Mouse (Mus musculus) hindbrain, embryonic 16.5 days (tissue): ENCODE measurements around the gene Akap7. TPM values are rescaled to one million over a fixed set of nuclear protein-coding genes. Genes with fewer than 3 reads are reported as not detected.

ENCODE experiments used
- ATAC-seq: fragments of 200-750 bp; cut with Nextera tagmentation; 2 replicates; pipeline ENCODE4 v1.8.0; 2017; ENCODE audit warnings: moderate TSS enrichment, moderate library complexity
- H3K27ac ChIP-seq: fragments of 300-500 bp; sonication (generic); 2 replicates; pipeline ENCODE4 v1.5.1; 2014; ENCODE audit warnings: low read depth, mild to moderate bottlenecking, control low read depth, low read length, moderate library complexity
- H3K27me3 ChIP-seq: fragments of 300-500 bp; sonication (generic); replicated peaks from 2 replicates; pipeline ENCODE4 v1.6.1; 2014; ENCODE audit warnings: low read length; ENCODE audit not compliant: control insufficient read depth, insufficient read depth
- H3K36me3 ChIP-seq: fragments of 300-500 bp; sonication (generic); 2 replicates; pipeline ENCODE4 v1.6.1; 2014; ENCODE audit warnings: mild to moderate bottlenecking, low read length, moderate library complexity, mixed read lengths; ENCODE audit not compliant: control insufficient read depth, insufficient read depth
- H3K4me1 ChIP-seq: fragments of 300-500 bp; sonication (generic); 2 replicates; pipeline ENCODE4 v1.6.1; 2014; ENCODE audit warnings: low read depth, low read length; ENCODE audit not compliant: control insufficient read depth, insufficient read depth
- H3K4me2 ChIP-seq: fragments of 300-500 bp; sonication (generic); 2 replicates; pipeline ENCODE4 v1.6.1; 2014; ENCODE audit warnings: mild to moderate bottlenecking, low read length, control low read depth, moderate library complexity
- H3K4me3 ChIP-seq: fragments of 300-500 bp; sonication (generic); 2 replicates; pipeline ENCODE4 v1.5.1; 2014; ENCODE audit warnings: mild to moderate bottlenecking, low read length, control low read depth, moderate library complexity
- H3K9ac ChIP-seq: fragments of 300-500 bp; sonication (generic); 2 replicates; pipeline ENCODE4 v1.6.1; 2014; ENCODE audit warnings: low read depth, mild to moderate bottlenecking, control low read depth, low read length, moderate library complexity
- H3K9me3 ChIP-seq: fragments of 300-500 bp; sonication (generic); 2 replicates; pipeline ENCODE4 v1.6.1; 2014; ENCODE audit warnings: mild to moderate bottlenecking, low read length, moderate library complexity; ENCODE audit not compliant: control insufficient read depth
- WGBS: fragments of 180-500 bp; shearing (Covaris S2); extraction: QIAGEN DNeasy Blood & Tissue Kit; methylation state at CpG from one replicate; pipeline ENCODE4 v1.1.7; 2014; 5-methylcytosine and 5-hydroxymethylcytosine counted together
- polyA plus RNA-seq: library from polyadenylated mRNA; unstranded; fragments of >200 nt; fragmentation: Nextera tagmentation; extraction: Ambion mirVana; gene quantifications from 2 replicates; pipeline ENCODE4 v1.2.1, GENCODE M21; 2015

Akap7 gene
- polyA plus RNA-seq: 61.6 and 78.8 TPM in 2 replicates

- Histone ChIP-seq H3K27ac (no peak within 1 kb of the TSS), H3K4me2 (no peak within 1 kb of the TSS)
These were observed at the start of gene Akap7 for GRCm38 (mm10) chr10:25307770-25308169. Gene Akap7, minus strand, starts transcription at chr10:25307870.

GRCm38 (mm10) chr10:25354390-25354789 lies 46.7 kb upstream of the Akap7 start:
- H3K9ac ChIP-seq: no peak overlapping the region
- H3K27me3 ChIP-seq: no peaks in the 10 kb centered on the region
- H3K27ac ChIP-seq: no peak overlapping the region
- WGBS: 84% methylated on average over 7 of the region's 7 CpGs
- ATAC-seq: no peak
- no peak overlapping the region for H3K4me3 ChIP-seq
- H3K4me2 ChIP-seq: no peak overlapping the region
- no peaks in the 10 kb centered on the region for H3K9me3 ChIP-seq
- no peaks in the 10 kb centered on the region for H3K36me3 ChIP-seq
- no peaks in the 10 kb centered on the region for H3K4me1 ChIP-seq

More at GRCm38 (mm10) chr10:25307770-25308169, at the start of gene Akap7:
- Histone ChIP-seq H3K36me3 (no peaks in the 10 kb centered on the region), H3K9me3 (no peaks in the 10 kb centered on the region), H3K4me1 (peaks cover 3% of the 10 kb centered on the region; the same call in 1 of the 2 replicates), H3K27me3 (no peaks in the 10 kb centered on the region), H3K9ac (no peak within 1 kb of the TSS), H3K4me3 (no peak within 1 kb of the TSS)
- no peak for ATAC-seq
- WGBS: 88% methylated on average over 9 of the region's 9 CpGs

DNA sequence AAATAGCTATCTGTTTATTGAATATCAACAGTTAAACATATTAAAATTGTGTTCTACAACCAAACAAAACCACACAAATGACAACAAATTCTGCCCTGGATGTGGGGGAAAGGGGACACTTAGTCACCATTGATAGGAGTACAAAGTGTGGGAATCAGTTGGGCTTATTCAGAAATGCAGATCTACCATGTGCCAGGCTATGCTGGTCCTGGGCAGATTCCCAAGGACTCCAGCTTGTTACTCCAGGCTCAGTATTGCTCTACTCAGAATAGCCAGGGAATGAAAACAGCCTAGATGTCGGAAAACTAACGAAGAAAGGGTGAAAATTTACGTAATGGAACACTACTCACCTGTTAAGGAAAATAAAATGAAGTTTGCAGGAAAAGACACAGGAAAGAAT lies 46.3 kb upstream of the Akap7 start:
- H3K9me3 ChIP-seq: no peaks in the 10 kb centered on the region
- H3K4me2 ChIP-seq: no peak overlapping the region
- WGBS: 89% methylated on average over 3 of the region's 3 CpGs
- no peak for ATAC-seq
- no peaks in the 10 kb centered on the region for H3K36me3 ChIP-seq
- H3K4me3 ChIP-seq: no peak overlapping the region
- no peak overlapping the region for H3K9ac ChIP-seq
- H3K27ac ChIP-seq: no peak overlapping the region
- H3K4me1 ChIP-seq: no peaks in the 10 kb centered on the region
- no peaks in the 10 kb centered on the region for H3K27me3 ChIP-seq

- no peak overlapping the region for H3K4me3 ChIP-seq
- H3K27ac ChIP-seq: no peak overlapping the region
- no peak overlapping the region for H3K4me2 ChIP-seq
- H3K9me3 ChIP-seq: peaks cover 7% of the 10 kb centered on the region
- H3K9ac ChIP-seq: no peak overlapping the region
- no peaks in the 10 kb centered on the region for H3K4me1 ChIP-seq
- no peak for ATAC-seq
- H3K36me3 ChIP-seq: no peaks in the 10 kb centered on the region
- no peaks in the 10 kb centered on the region for H3K27me3 ChIP-seq
These were observed 35.1 kb upstream of the Akap7 start for GRCm38 (mm10) chr10:25342801-25343200.

- Histone ChIP-seq H3K4me3 (no peak overlapping the region), H3K9ac (no peak overlapping the region), H3K4me1 (no peaks in the 10 kb centered on the region), H3K27ac (no peak overlapping the region), H3K27me3 (no peaks in the 10 kb centered on the region), H3K36me3 (no peaks in the 10 kb centered on the region), H3K4me2 (no peak overlapping the region), H3K9me3 (peaks cover 7% of the 10 kb centered on the region)
- 97% methylated on average over 5 of the region's 5 CpGs for WGBS
- ATAC-seq: no peak
These were observed 33.0 kb upstream of the Akap7 start for GRCm38 (mm10) chr10:25340675-25341074.

GRCm38 (mm10) chr10:25333390-25334079 lies 25.9 kb upstream of the Akap7 start:
- Histone ChIP-seq H3K9me3 (no peaks in the 10 kb centered on the region), H3K36me3 (no peaks in the 10 kb centered on the region), H3K9ac (no peak overlapping the region), H3K27me3 (no peaks in the 10 kb centered on the region), H3K27ac (no peak overlapping the region), H3K4me1 (no peaks in the 10 kb centered on the region), H3K4me2 (no peak overlapping the region), H3K4me3 (no peak overlapping the region)
- no peak for ATAC-seq
- 80% methylated on average over 4 of the region's 4 CpGs for WGBS

- WGBS: 47% methylated on average over 9 of the region's 9 CpGs
- H3K27me3 ChIP-seq: no peaks in the 10 kb centered on the region
- no peaks in the 10 kb centered on the region for H3K9me3 ChIP-seq
- no peak overlapping the region for H3K4me2 ChIP-seq
- 0 out of 2 replicates have a peak, but pooled peaks have one; percentile 24 for ATAC-seq
- no peak overlapping the region for H3K4me3 ChIP-seq
- H3K27ac ChIP-seq: no peak overlapping the region
- H3K36me3 ChIP-seq: no peaks in the 10 kb centered on the region
- H3K9ac ChIP-seq: no peak overlapping the region
- no peaks in the 10 kb centered on the region for H3K4me1 ChIP-seq
These were observed 23.8 kb upstream of the Akap7 start for GRCm38 (mm10) chr10:25331321-25332049.

DNA sequence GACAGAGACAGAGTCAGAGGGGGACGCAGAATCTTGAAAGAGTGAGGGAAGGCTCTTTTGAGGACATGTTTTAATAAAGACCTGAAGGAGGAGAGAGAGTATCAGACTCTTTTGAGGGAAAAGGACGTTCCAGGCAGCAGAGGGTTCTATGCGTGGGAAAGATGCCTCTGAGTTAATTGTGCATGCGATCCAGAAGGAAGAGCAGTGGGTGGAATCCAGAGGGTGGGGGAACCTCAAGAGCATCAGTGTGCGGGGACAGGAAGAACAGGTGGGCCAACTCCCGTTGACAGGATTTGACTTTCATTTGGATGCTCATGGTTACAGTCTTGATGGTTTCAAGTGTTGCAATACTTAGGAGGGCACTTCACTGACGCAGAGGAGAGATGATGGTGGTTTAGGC lies 22.4 kb upstream of the Akap7 start:
- Histone ChIP-seq H3K27ac (no peak overlapping the region), H3K4me3 (no peak overlapping the region), H3K36me3 (no peaks in the 10 kb centered on the region), H3K4me1 (no peaks in the 10 kb centered on the region), H3K27me3 (no peaks in the 10 kb centered on the region), H3K9me3 (no peaks in the 10 kb centered on the region), H3K9ac (no peak overlapping the region), H3K4me2 (no peak overlapping the region)
- no peak for ATAC-seq
- WGBS: 90% methylated on average over 7 of the region's 7 CpGs

- H3K27me3 ChIP-seq: no peaks in the 10 kb centered on the region
- no peaks in the 10 kb centered on the region for H3K36me3 ChIP-seq
- H3K4me2 ChIP-seq: no peak overlapping the region
- H3K4me1 ChIP-seq: no peaks in the 10 kb centered on the region
- H3K9me3 ChIP-seq: no peaks in the 10 kb centered on the region
- H3K27ac ChIP-seq: no peak overlapping the region
- ATAC-seq: no peak
- H3K9ac ChIP-seq: no peak overlapping the region
- H3K4me3 ChIP-seq: no peak overlapping the region
- WGBS: 82% methylated on average over 6 of the region's 6 CpGs
These were observed 19.8 kb upstream of the Akap7 start for GRCm38 (mm10) chr10:25327511-25327910.
